Mouse (Mus musculus) ES-E14 (cell line): ENCODE data around the gene Sparc. TPM values are rescaled to one million over a fixed set of nuclear protein-coding genes. Genes with fewer than 3 reads are reported as not detected.

Experiments used
- DNase-seq: peaks from one replicate; pipeline ENCODE4 v3.0.0-alpha.2; 2013; ENCODE audit warnings: low read depth, low spot score
- H3K27ac ChIP-seq: 2 replicates; pipeline ENCODE4 v1.5.1; 2012; ENCODE audit warnings: low read depth, mild to moderate bottlenecking, low read length, moderate library complexity, mixed read lengths; ENCODE audit not compliant: poor library complexity, insufficient read depth, severe bottlenecking
- H3K36me3 ChIP-seq: 2 replicates; pipeline ENCODE4 v1.6.1; 2012; ENCODE audit warnings: mild to moderate bottlenecking, low read length, moderate library complexity, mixed read lengths; ENCODE audit not compliant: control insufficient read depth, poor library complexity, insufficient read depth, severe bottlenecking
- H3K4me1 ChIP-seq, 2 experiments: fragments of 150-350 bp in 1 of 2; sonication (generic) in 1 of 2; 2 replicates each; pipeline ENCODE4 v1.6.1; 2012; ENCODE audit warnings: low read length in 2 of 2, mild to moderate bottlenecking in 1 of 2, mixed read lengths in 1 of 2; ENCODE audit not compliant: control insufficient read depth in 2 of 2, insufficient read depth in 2 of 2, poor library complexity in 1 of 2
- H3K4me3 ChIP-seq, 2 experiments: fragments of 150-350 bp in 1 of 2; sonication (generic) in 1 of 2; 2 replicates each; pipeline ENCODE4 v1.5.1; 2012; ENCODE audit warnings: low read length in 2 of 2, low read depth in 1 of 2, mild to moderate bottlenecking in 1 of 2, mixed read lengths in 1 of 2; ENCODE audit not compliant: insufficient read depth in 1 of 2, poor library complexity in 1 of 2, severe bottlenecking in 1 of 2
- H3K9ac ChIP-seq: 2 replicates; pipeline ENCODE4 v1.6.1; 2012; ENCODE audit warnings: low read depth, mild to moderate bottlenecking, low read length, mixed read lengths; ENCODE audit not compliant: poor library complexity, insufficient read depth, severe bottlenecking
- H3K9me3 ChIP-seq: fragments of 150-350 bp; sonication (generic); 2 replicates; pipeline ENCODE4 v1.6.1; 2012; ENCODE audit warnings: low read depth, mild to moderate bottlenecking, low read length; ENCODE audit not compliant: control insufficient read depth, insufficient read depth
- CHD2 ChIP-seq: IDR thresholded peaks from 2 replicates; pipeline ENCODE4 v1.6.1; 2014; ENCODE audit warnings: mild to moderate bottlenecking, low read depth, low read length, inconsistent platforms
- HCFC1 ChIP-seq: IDR thresholded peaks from 2 replicates; pipeline ENCODE4 v1.6.1; 2012; ENCODE audit warnings: low read length, inconsistent platforms, borderline replicate concordance; ENCODE audit not compliant: insufficient read depth
- MAFK ChIP-seq: IDR thresholded peaks from 2 replicates; pipeline ENCODE4 v1.6.1; 2014; ENCODE audit warnings: mild to moderate bottlenecking, low read depth, low read length, inconsistent platforms; ENCODE audit not compliant: insufficient read depth
- ZC3H11A ChIP-seq: IDR thresholded peaks from 2 replicates; pipeline ENCODE4 v1.6.1; 2012; ENCODE audit warnings: low read depth, mild to moderate bottlenecking, inconsistent platforms, low read length, borderline replicate concordance
- ZNF384 ChIP-seq: IDR thresholded peaks from 2 replicates; pipeline ENCODE4 v1.6.1; 2012; ENCODE audit warnings: low read depth, low read length, inconsistent platforms
- in situ Hi-C, 2 experiments: fragments of 600-800 bp; cut with MboI; formaldehyde crosslinking; loops; one replicate each; pipeline ENCODE4 v1.15.1; 2025; ENCODE audit warnings: low sequenced_read_pairs in 2 of 2, inconsistent platforms in 1 of 2; ENCODE audit not compliant: unreplicated experiment in 2 of 2
- total RNA-seq: library from RNA; depleted of rRNA; stranded (reverse); fragments of 300-350 nt; gene quantifications from 2 replicates; pipeline ENCODE4 v1.2.3, GENCODE M21; 2012

Sparc gene
- total RNA-seq, 1 experiment = 485 TPM

- in situ Hi-C loops = no loop called here
Observed at GRCm38 (mm10) chr11:55368388-55369092, 54.4 kb downstream of the Sparc start.

GRCm38 (mm10) chr11:55367783-55368182 is 55.2 kb downstream of the Sparc start:
- H3K9ac ChIP-seq = no peak overlapping the region
- H3K27ac ChIP-seq = no peak overlapping the region
- H3K4me1 ChIP-seq = no peaks in the 10 kb centered on the region
- H3K9me3 ChIP-seq = no peaks in the 10 kb centered on the region
- TF ChIP-seq ZNF384 (no peak), ZC3H11A (no peak), MAFK (no peak), CHD2 (no peak), HCFC1 (no peak)
- in situ Hi-C loops = no loop called here
- no peak overlapping the region for H3K4me3 ChIP-seq
- DNase-seq = no peak
- no peaks in the 10 kb centered on the region for H3K36me3 ChIP-seq

More at GRCm38 (mm10) chr11:55368388-55369092, 54.4 kb downstream of the Sparc start:
- no peaks in the 10 kb centered on the region for H3K36me3 ChIP-seq
- TF ChIP-seq CHD2 (no peak), ZC3H11A (no peak), MAFK (no peak), ZNF384 (no peak), HCFC1 (no peak)
- H3K27ac ChIP-seq = no peak overlapping the region
- no peak overlapping the region for H3K4me3 ChIP-seq
- no peaks in the 10 kb centered on the region for H3K4me1 ChIP-seq
- H3K9me3 ChIP-seq = no peaks in the 10 kb centered on the region
- H3K9ac ChIP-seq = no peak overlapping the region
- no peak for DNase-seq

GRCm38 (mm10) chr11:55365840-55366239 is 57.1 kb downstream of the Sparc start:
- no peak overlapping the region for H3K27ac ChIP-seq
- H3K4me1 ChIP-seq = no peaks in the 10 kb centered on the region
- H3K9ac ChIP-seq = no peak overlapping the region
- H3K36me3 ChIP-seq = no peaks in the 10 kb centered on the region
- no peak overlapping the region for H3K4me3 ChIP-seq
- H3K9me3 ChIP-seq = no peaks in the 10 kb centered on the region
- in situ Hi-C loops = no loop called here
- DNase-seq = no peak
- no peak for TF ChIP-seq CHD2
- TF ChIP-seq ZC3H11A = no peak
- TF ChIP-seq MAFK = no peak
- no peak for TF ChIP-seq ZNF384
- TF ChIP-seq HCFC1 = no peak

DNA sequence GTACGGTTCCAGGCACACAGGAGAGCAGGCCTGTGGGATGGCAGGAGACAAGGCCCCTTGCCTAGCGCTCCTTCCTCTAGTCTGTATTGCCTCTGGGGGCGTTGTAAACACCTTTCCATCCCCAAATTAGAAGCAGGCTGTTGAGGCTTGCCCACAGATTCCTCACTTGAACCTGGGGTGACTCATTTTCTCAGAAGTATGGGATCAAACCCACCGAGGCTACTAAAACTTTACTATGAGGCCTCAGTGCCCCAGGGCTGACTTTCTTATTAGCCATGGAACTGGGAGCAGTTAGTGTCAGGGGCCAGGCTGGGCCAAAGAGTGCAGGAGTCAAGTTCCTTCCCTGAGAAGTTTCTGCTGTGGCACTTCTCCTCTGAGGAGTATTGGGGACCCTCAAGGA is 57.7 kb downstream of the Sparc start:
- H3K27ac ChIP-seq = no peak overlapping the region
- no peak for DNase-seq
- no peaks in the 10 kb centered on the region for H3K9me3 ChIP-seq

DNA sequence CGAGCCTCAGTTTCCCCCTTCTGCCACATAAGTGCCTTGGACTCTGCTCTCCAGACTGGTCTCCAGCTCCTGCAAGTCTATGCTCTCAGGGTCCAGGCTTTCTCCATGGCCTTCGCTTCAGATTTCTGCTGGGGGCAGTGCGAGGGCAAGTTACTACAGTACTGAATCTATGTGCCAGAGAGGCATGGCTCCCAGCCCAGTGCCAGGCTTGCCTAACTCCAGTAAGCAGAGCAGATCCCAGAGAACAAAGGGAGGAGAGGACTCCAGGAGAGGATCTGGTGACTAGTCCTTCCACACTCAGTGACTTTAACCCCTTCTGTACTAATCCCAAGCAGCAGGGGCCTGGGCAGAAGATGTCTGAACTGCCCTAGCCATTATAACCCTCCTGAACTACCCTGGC is 58.3 kb downstream of the Sparc start:
- DNase-seq = no peak
- in situ Hi-C loops = no loop called here
- H3K27ac ChIP-seq = no peak overlapping the region
- H3K9ac ChIP-seq = no peak overlapping the region
- H3K9me3 ChIP-seq = no peaks in the 10 kb centered on the region
- H3K4me3 ChIP-seq = no peak overlapping the region
- TF ChIP-seq MAFK (no peak), ZNF384 (no peak), ZC3H11A (no peak), CHD2 (no peak), HCFC1 (no peak)
- H3K4me1 ChIP-seq = no peaks in the 10 kb centered on the region
- no peaks in the 10 kb centered on the region for H3K36me3 ChIP-seq

More for the DNA sequence above, 57.7 kb downstream of the Sparc start:
- no peaks in the 10 kb centered on the region for H3K4me1 ChIP-seq
- in situ Hi-C loops = no loop called here
- TF ChIP-seq ZC3H11A (no peak), ZNF384 (no peak)
- no peaks in the 10 kb centered on the region for H3K36me3 ChIP-seq
- H3K9ac ChIP-seq = no peak overlapping the region
- no peak overlapping the region for H3K4me3 ChIP-seq
